Mouse (Mus musculus) cortical plate, adult 2 months (tissue): ENCODE results near the gene Srrm1.

Source experiments
- CTCF ChIP-seq: fragments of 200-500 bp; IDR thresholded peaks from 2 replicates; pipeline ENCODE4 v1.5.1; 2011; ENCODE audit warnings: mild to moderate bottlenecking, control low read depth, low read length; ENCODE audit not compliant: insufficient read depth; ENCODE audit errors: extremely low read depth
- POLR2A ChIP-seq: fragments of 200-500 bp; IDR thresholded peaks from 2 replicates; pipeline ENCODE4 v1.6.1; 2011; ENCODE audit warnings: mild to moderate bottlenecking, low read length, control low read depth; ENCODE audit not compliant: insufficient read depth; ENCODE audit errors: extremely low read depth

GRCm38 (mm10) chr4:135397991-135398390, 44.9 kb upstream of the Srrm1 start, which contains the start of gene Ncmap:
- TF ChIP-seq POLR2A (no peak), CTCF (no peak)
